Mouse (Mus musculus): Measurements from ENCODE around the gene Gm6882. TPM values are rescaled to one million over a fixed set of nuclear protein-coding genes. Genes with fewer than 3 reads are reported as not detected.
"Not testable (repeated sequence)": the region's sequence is repeated elsewhere in the genome, so short reads cannot be mapped to it uniquely, and the experiment has no call there.

Gene Gm6882
- total RNA-seq (2014; rRNA removed; ENCODE audit: low replicate concordance) (not detected in 2 replicates), polyA plus RNA-seq (2015; fragmentation: Nextera tagmentation; extraction: Ambion mirVana) (not detected in 2 replicates)

GRCm38 (mm10) chr7:21432645-21433044 is at the start of gene Gm6882:
Gene Gm6882, minus strand, starts transcription at chr7:21432745.
- not testable (repeated sequence) for H3K4me1 ChIP-seq (ENCODE audit: control insufficient read depth, insufficient read depth); ATAC-seq (ENCODE audit: insufficient read depth, low read depth); H3K27me3 ChIP-seq (ENCODE audit: control insufficient read depth, insufficient read depth, low read length); H3K4me2 ChIP-seq (ENCODE audit: low read depth, low read length); H3K27ac ChIP-seq (ENCODE audit: low read depth); H3K4me3 ChIP-seq (ENCODE audit: low read depth, low read length); H3K36me3 ChIP-seq (replicated peaks; ENCODE audit: control insufficient read depth, insufficient read depth, low read length); H3K9ac ChIP-seq (replicated peaks; ENCODE audit: low read depth, low read length); H3K9me3 ChIP-seq (replicated peaks; ENCODE audit: control insufficient read depth, low read length); DNase-seq (ENCODE audit: low spot score)
- WGBS, result 15% methylated on average over 1 of the region's 1 CpGs

Other genes with a start within 250 kb of the Gm6882 start
- gene Gm5157, start 242.3 kb downstream of the Gm6882 start, total RNA-seq (2014; rRNA removed; ENCODE audit: low replicate concordance), result not detected in 2 replicates
- gene Gm5157, start 242.3 kb downstream of the Gm6882 start, polyA plus RNA-seq (2015; fragmentation: Nextera tagmentation; extraction: Ambion mirVana), result not detected in 2 replicates
- gene Vmn1r124, start 172.1 kb downstream of the Gm6882 start, total RNA-seq (2014; rRNA removed; ENCODE audit: low replicate concordance), result not detected in 2 replicates
- gene Vmn1r124, start 172.1 kb downstream of the Gm6882 start, polyA plus RNA-seq (2015; fragmentation: Nextera tagmentation; extraction: Ambion mirVana), result not detected in 2 replicates
- not detected in 2 replicates for gene Vmn1r125, start 160.6 kb downstream of the Gm6882 start, total RNA-seq (2014; rRNA removed; ENCODE audit: low replicate concordance)
- gene Vmn1r125, start 160.6 kb downstream of the Gm6882 start, polyA plus RNA-seq (2015; fragmentation: Nextera tagmentation; extraction: Ambion mirVana), result not detected in 2 replicates
- gene Vmn1r126, start 131.3 kb downstream of the Gm6882 start, total RNA-seq (2014; rRNA removed; ENCODE audit: low replicate concordance), result not detected in 2 replicates
- gene Vmn1r126, start 131.3 kb downstream of the Gm6882 start, polyA plus RNA-seq (2015; fragmentation: Nextera tagmentation; extraction: Ambion mirVana), result not detected in 2 replicates
- not detected in 2 replicates for gene Vmn1r127, start 112.9 kb downstream of the Gm6882 start, total RNA-seq (2014; rRNA removed; ENCODE audit: low replicate concordance)
- not detected in 2 replicates for gene Vmn1r127, start 112.9 kb downstream of the Gm6882 start, polyA plus RNA-seq (2015; fragmentation: Nextera tagmentation; extraction: Ambion mirVana)
- not detected in 2 replicates for gene Vmn1r128, start 83.4 kb downstream of the Gm6882 start, total RNA-seq (2014; rRNA removed; ENCODE audit: low replicate concordance)
- gene Vmn1r128, start 83.4 kb downstream of the Gm6882 start, polyA plus RNA-seq (2015; fragmentation: Nextera tagmentation; extraction: Ambion mirVana), result not detected in 2 replicates
- gene Vmn1r129, start 71.5 kb downstream of the Gm6882 start, total RNA-seq (2014; rRNA removed; ENCODE audit: low replicate concordance), result not detected in 2 replicates
- not detected in 2 replicates for gene Vmn1r129, start 71.5 kb downstream of the Gm6882 start, polyA plus RNA-seq (2015; fragmentation: Nextera tagmentation; extraction: Ambion mirVana)
- gene Vmn1r130, start 79.0 kb upstream of the Gm6882 start, total RNA-seq (2014; rRNA removed; ENCODE audit: low replicate concordance), result not detected in 2 replicates
- not detected in 2 replicates for gene Vmn1r130, start 79.0 kb upstream of the Gm6882 start, polyA plus RNA-seq (2015; fragmentation: Nextera tagmentation; extraction: Ambion mirVana)
- not detected in 2 replicates for gene Vmn1r131, start 113.3 kb upstream of the Gm6882 start, total RNA-seq (2014; rRNA removed; ENCODE audit: low replicate concordance)
- gene Vmn1r131, start 113.3 kb upstream of the Gm6882 start, polyA plus RNA-seq (2015; fragmentation: Nextera tagmentation; extraction: Ambion mirVana), result not detected in 2 replicates
- not detected in 2 replicates for gene Vmn1r132, start 181.3 kb upstream of the Gm6882 start, total RNA-seq (2014; rRNA removed; ENCODE audit: low replicate concordance)
- not detected in 2 replicates for gene Vmn1r132, start 181.3 kb upstream of the Gm6882 start, polyA plus RNA-seq (2015; fragmentation: Nextera tagmentation; extraction: Ambion mirVana)